Mouse (Mus musculus): ENCODE results near the gene Gstp3.

DNA sequence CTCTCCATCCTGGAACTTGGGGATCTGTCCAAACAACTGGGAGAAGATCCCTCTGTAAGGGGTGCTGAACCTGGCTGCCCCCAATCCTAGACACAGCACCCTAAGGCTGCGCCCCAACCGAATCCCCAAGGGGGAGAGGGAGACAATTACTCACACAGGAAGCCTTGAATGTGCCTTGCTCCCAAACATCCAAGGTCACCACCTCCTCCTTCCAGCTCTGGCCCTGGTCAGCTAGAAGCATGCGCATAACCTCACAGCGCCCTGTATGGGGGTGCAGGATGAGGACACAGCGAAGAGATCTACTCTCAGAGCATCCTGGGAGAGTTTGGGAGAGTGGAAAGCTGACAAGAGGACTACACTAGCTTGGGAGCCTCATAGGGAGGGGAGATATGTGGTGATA is 788 bp downstream of the Gstp3 start:
- TF ChIP-seq CTCF (IDR thresholded peaks at IDR 0.05; ENCODE audit: control insufficient read depth, insufficient read depth, low read length): no peak
- TF ChIP-seq POLR2A (IDR thresholded peaks at IDR 0.05; ENCODE audit: borderline replicate concordance, control insufficient read depth, low read depth, low read length): no peak
